Mouse (Mus musculus): ENCODE data around the gene Rps6ka2. TPM values are rescaled to one million over a fixed set of nuclear protein-coding genes. Genes with fewer than 3 reads are reported as not detected.
"Not testable (repeated sequence)": the region's sequence is repeated elsewhere in the genome, so short reads cannot be mapped to it uniquely, and the experiment has no call there.

Rps6ka2 gene
- 10 to 100 TPM; 38.6 to 49.2 TPM for total RNA-seq (2021)
- long read RNA-seq, experiment 1, full-length matches to known transcripts, result 2 of 38 reads
- long read RNA-seq, experiment 1, partial matches to known transcripts, result 23 of 38 reads
- long read RNA-seq, experiment 1, other reads (novel, unspliced or antisense), result 13 of 38 reads
- long read RNA-seq, experiment 2, full-length matches to known transcripts, result 1 of 10 reads
- long read RNA-seq, experiment 2, partial matches to known transcripts, result 1 of 10 reads
- long read RNA-seq, experiment 2, other reads (novel, unspliced or antisense), result 8 of 10 reads

DNA sequence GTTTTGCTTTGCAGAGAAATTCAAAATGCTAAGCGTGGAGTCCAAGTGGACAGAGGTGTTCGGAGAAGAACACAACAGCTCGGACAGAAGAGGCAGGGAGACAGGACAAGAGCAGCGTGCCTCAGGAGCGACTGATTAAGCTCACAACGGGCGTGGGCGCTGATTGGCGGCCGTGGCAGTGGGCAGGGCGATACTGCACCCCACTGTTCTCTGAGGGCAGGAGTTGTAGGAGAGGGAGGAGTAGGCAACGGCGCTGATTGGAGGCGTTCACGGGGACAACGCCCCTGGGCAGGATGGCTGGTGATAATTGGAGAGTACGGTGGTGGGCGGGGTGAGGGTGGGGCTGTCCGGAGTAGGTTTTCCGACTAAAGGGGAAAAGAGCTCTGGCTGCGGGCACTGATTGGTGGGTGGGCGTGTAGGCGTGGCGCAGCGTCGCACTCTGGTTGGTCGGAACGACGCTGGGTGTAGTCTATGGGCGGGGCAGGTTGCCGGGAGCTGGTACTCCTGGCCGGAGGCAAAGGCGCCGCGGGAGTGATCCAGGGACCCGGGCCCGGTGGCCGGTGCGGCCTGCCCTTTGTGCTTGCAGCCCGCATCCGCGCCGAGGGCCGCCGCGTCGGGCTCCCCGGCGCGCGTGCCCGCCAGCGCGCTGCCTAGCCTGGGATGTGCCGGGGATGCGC, at the start of gene Rps6ka2:
Gene Rps6ka2 (plus strand): TSS at position 489 of the 677 bp plus-strand sequence.
- DNase-seq, result peak; percentile 96 to 98

- not testable (repeated sequence) for DNase-seq
Observed at GRCm38 (mm10) chr17:7120835-7121234, 49.1 kb upstream of the Rps6ka2 start.

DNA sequence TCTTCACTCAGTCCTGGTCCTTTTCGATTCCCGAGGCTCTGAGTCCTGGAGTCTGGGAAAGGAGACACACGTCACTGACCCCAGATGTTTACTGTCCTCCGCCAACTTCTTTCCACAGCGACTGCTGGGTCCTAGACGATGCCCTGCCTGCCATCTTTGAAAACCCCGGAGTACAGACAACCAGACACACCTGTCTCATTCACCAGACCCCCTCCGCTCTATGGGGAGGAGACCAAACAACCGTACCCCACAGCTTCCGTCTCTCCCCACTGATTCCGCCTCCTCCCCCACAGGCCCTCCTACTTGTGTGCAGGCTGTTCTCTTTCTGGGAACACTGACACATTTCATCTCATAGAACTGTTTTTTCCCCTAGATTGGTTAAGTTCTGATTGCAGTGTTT, 47.4 kb upstream of the Rps6ka2 start:
- DNase-seq, result not testable (repeated sequence)

DNA sequence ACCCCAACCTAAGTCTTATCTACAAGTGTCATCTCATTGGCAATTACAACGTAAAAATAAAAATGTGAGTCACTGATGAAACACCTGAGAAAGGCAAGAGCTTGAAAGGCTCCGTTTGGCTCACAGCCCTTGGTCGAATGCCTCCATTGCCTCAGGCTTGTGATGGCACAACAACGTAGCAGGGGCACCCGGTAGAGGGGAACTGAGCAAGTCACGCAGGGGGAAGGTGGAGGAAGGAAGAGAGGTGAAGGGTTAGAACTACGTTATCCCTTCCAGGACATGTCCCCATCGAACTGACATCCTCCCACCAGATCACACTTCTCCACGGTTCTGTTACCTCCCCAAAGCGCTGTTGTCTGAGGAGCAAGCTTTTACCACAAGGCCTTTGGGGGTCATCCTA, 43.4 kb upstream of the Rps6ka2 start:
- not testable (repeated sequence) for DNase-seq

GRCm38 (mm10) chr17:7134002-7134401, 35.9 kb upstream of the Rps6ka2 start:
- not testable (repeated sequence) for DNase-seq

- not testable (repeated sequence) for DNase-seq
Observed at GRCm38 (mm10) chr17:7135277-7135676, 34.6 kb upstream of the Rps6ka2 start.

DNA sequence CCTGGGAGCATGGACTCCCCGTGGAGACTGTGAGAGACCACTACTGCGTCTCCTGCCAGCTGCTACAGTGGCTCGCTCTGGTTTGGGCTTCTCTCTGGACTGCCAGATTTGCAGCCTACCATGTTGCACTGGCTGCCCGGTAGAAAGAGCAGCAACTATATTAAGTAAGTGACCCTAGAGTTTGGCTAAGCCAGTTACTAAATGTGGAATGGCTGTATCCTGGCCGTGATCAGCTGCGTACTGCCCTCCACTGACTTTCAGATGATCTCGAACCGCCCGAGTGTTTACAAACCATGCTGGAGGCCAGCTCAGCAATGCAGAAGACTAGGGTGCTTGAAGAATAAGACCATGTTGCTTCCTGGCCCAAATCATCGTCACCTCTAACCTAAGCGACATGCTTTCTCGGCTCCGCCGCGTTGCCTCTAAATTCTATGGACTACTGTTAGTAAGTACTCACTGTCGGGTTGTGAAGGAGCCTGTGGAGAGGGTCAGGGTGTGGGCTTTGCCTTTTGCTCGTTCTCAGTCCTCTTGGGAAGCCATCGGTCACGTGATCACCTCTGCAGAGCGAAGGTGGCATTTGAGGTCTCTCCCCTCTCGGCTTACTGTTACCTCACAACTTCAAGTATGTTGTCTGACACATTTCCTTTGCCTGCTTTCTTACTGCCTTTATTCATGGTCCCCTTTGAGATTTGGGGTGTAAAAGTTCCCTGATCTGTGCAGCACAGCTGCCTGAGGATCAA, 31.6 kb upstream of the Rps6ka2 start:
- peak; percentile 59 to 73 for DNase-seq

GRCm38 (mm10) chr17:7140399-7141174, 29.3 kb upstream of the Rps6ka2 start:
- DNase-seq, result no peak

DNA sequence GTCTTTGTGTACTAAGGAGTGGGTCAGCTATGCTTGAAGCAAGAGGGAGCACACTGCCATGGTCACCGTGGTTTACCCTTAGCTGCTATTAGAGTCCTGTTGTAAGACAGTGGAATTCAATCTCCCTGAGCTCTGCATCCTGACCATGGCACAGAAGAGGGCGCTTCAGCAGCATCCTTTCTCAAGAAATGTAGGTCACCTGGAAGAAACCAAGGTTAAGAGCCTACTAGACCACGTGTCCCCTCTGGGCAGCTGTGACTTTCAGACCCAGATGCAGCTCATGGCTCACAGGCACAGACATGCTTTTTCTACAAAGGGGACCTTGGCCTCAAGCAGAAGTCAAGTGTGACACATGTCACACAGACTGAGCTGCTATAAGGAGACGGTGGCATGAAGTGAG, 27.5 kb upstream of the Rps6ka2 start:
- DNase-seq, result no peak

- DNase-seq, result peak; percentile 37 to 56
Observed at GRCm38 (mm10) chr17:7143885-7144518, 25.9 kb upstream of the Rps6ka2 start.

GRCm38 (mm10) chr17:7145373-7146058, 24.4 kb upstream of the Rps6ka2 start:
- no peak for DNase-seq

DNA sequence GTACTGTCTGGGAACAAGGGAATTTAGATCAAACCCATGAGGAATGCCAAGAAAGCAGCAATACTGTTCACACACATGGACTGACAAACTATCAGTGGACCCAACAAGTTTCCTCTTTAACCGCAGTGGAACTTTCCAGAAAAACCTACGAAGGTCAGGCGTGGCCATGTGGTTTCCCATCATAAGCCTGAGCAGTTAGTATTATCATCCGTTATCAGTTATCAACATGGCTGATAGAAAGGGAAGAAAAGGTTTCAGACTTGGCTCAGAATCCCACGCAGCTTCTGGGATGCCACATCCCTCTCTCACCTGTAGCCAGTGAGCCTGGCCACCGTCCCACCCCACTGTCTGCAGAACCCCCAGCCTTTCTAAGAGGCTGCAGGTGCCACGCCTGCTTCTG, 23.4 kb upstream of the Rps6ka2 start:
- no peak for DNase-seq

GRCm38 (mm10) chr17:7147920-7148321, 22.0 kb upstream of the Rps6ka2 start:
- no peak for DNase-seq

DNA sequence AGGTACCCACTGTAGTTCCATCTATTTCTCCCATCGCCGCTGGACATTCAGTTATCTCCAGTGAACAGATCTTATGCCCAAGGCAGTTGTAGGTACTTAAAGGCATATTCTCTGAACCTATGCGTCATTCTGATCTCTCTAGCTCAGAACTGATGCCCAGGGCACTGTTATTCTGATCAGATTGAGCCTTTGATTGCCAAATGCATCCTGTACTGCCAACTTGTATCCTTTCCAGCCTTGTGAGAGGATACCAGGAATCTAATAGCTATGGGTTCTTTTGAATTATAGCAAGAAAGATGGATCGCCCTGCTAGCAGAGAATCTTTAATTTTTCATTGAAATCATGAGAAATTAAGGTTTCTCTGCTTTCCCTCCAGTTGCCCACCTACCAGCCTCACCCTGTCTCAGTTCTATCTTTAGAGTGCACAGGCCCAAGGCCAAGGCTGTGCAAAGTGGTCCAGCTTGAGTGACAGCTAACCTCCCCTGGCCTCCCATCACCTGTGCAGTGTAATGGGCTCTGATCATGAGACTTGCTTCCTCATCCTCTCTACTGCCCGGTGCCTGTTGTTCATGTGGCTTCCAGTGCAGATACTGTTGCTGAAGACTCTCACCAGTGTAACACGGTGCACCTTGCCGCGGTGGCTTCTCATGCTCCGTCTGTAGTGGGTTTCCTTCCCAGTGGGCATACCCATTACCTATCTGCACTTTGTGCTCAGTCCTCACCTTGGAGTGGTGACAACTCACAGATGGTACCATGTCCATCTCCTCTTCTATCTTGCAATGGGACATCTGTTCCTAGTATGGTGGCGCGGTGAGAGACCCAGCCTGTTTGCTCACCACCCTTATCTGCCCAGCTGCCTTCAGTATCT, 20.4 kb upstream of the Rps6ka2 start:
- no peak for DNase-seq

DNA sequence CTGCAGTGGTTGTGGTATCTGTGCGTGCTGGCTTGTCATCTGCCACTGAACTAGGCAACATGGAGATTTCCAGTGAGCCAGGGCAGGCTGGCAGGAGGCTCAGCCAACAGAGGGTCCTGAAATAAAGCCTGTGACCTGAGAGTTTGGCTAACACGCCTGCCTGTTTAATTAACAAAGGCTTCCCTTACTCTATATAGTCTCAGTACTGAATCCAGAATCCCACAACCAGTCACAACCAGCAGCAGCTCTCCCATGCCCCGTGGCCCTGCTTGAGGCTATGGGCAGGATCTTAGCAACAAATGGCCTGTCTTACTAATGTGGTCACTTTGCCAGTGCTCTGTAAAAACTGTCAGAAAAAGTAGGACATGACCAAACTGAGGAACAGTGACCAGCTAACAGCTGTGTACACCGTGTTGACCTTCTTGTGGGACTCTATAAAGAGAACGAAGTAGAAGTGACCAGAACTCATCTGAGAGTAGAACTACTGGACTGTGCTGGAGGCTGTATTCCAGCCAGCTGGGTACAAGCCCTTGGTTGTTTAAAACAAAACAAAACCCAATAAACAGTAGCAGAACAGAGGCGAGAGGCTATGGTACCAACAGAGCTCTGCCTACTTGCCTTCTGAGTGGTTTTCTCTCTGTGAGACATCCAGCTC, 18.3 kb upstream of the Rps6ka2 start:
- DNase-seq, result no peak

GRCm38 (mm10) chr17:7152662-7153061, 17.3 kb upstream of the Rps6ka2 start:
- DNase-seq, result no peak

DNA sequence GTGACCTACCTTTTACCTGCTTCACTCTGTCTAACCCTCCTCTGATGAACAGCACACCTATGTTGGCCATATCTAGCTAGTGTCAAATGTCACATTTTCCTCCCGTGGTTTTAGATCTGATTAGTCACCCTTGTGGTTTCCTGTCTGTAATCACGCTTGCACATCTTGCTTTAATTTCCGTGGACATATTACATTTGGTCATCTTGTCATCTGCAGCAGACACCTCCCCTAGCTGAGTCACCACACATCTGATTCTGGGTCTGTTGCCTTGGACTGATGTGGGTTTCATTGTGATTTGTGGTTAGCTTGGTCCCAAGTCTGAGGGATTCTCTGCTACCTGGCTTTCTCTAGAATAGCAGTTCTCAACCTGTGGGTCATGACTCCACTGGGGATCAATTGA, 6.0 kb upstream of the Rps6ka2 start:
- no peak for DNase-seq

- DNase-seq, result no peak
Observed at GRCm38 (mm10) chr17:7165524-7165923, 4.4 kb upstream of the Rps6ka2 start.

DNA sequence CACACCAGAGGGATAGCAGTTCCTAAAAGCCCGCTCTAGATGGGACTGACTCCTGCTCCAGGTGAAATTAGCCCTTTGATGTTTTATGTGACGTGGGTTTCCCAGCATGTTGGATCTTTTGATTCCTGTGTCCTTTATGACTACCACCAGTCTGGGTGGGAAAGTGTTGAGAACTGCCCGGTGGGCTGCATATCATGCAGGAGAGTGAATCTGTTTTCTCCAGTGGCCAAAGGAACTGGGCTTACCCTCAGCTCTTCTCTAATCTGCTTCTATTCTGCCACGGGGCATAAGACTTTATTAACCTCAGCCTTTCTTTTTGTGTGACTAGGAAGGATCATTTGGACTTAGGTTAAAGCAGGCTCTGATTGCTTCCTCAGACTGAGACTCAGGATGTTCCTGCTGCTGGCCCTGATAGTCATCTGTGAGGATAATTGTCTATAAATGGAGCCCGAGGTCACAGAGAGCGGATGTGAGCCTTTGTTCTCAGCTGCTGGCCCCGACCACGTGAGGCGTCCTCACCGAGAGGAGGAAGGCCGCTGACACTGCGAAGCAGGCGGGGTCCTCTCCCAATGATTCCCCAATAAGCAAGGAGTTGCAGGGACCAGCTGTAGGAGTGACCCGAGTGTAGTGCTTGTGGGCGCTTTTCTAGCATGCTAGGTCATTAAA, 821 bp upstream of the Rps6ka2 start:
- peak in 1 of 2 experiments; percentile 90 for DNase-seq

All from heart, adult 18-20 months (tissue).